Mouse (Mus musculus) frontal cortex, postnatal 25 days (tissue): Measurements from ENCODE around the gene Fitm1.
A peak's percentile ranks its signal among the peaks of the same experiment; 100 is the strongest.

Source experiments
- DNase-seq, 2 experiments: peaks; one replicate each; pipeline ENCODE4 v3.0.0; 2022; ENCODE audit warnings: low spot score in 2 of 2

Gene Fitm1

GRCm38 (mm10) chr14:55575302-55575701, at the start of gene Fitm1:
Fitm1 (plus strand) TSS chr14:55575617.
- no peak for DNase-seq

GRCm38 (mm10) chr14:55526674-55527073, 48.7 kb upstream of the Fitm1 start:
- DNase-seq: no peak

- no peak for DNase-seq
These were observed 47.5 kb upstream of the Fitm1 start for GRCm38 (mm10) chr14:55527940-55528339.

GRCm38 (mm10) chr14:55536116-55536745, 39.2 kb upstream of the Fitm1 start:
- DNase-seq: no peak

- DNase-seq: peak; percentile 45 to 60
These were observed 35.2 kb upstream of the Fitm1 start, which contains the start of gene Pck2 for GRCm38 (mm10) chr14:55540067-55540786. Pck2 (plus strand) TSS chr14:55540266.

GRCm38 (mm10) chr14:55540787-55541321, 34.6 kb upstream of the Fitm1 start:
- DNase-seq: peak; percentile 49 to 63

GRCm38 (mm10) chr14:55542268-55542667, 33.1 kb upstream of the Fitm1 start:
- DNase-seq: no peak

GRCm38 (mm10) chr14:55544334-55544733, 31.1 kb upstream of the Fitm1 start:
- no peak for DNase-seq

GRCm38 (mm10) chr14:55550191-55550590, 25.2 kb upstream of the Fitm1 start:
- DNase-seq: no peak

GRCm38 (mm10) chr14:55551347-55551746, 24.1 kb upstream of the Fitm1 start:
- DNase-seq: no peak

GRCm38 (mm10) chr14:55551794-55552193, 23.6 kb upstream of the Fitm1 start:
- DNase-seq: no peak

- no peak for DNase-seq
These were observed 20.8 kb upstream of the Fitm1 start for GRCm38 (mm10) chr14:55554635-55555034.

GRCm38 (mm10) chr14:55555788-55556187, 19.6 kb upstream of the Fitm1 start:
- no peak for DNase-seq

GRCm38 (mm10) chr14:55557003-55557402, 18.4 kb upstream of the Fitm1 start:
- peak; percentile 36 to 44 for DNase-seq

- DNase-seq: no peak
These were observed 17.8 kb upstream of the Fitm1 start for GRCm38 (mm10) chr14:55557587-55557986.

GRCm38 (mm10) chr14:55558740-55559448, 16.5 kb upstream of the Fitm1 start:
- DNase-seq: no peak

GRCm38 (mm10) chr14:55559799-55560201, 15.6 kb upstream of the Fitm1 start, which contains the start of gene Dcaf11:
Dcaf11 (plus strand) TSS chr14:55560006.
- DNase-seq: peak; percentile 70 to 80

- DNase-seq: peak; percentile 96
These were observed 15.0 kb upstream of the Fitm1 start, which contains the start of gene A730061H03Rik for GRCm38 (mm10) chr14:55560202-55561073. A730061H03Rik (minus strand) TSS chr14:55560406.

- DNase-seq: no peak
These were observed 13.6 kb upstream of the Fitm1 start for GRCm38 (mm10) chr14:55561860-55562259.

- DNase-seq: no peak
These were observed 12.2 kb upstream of the Fitm1 start for GRCm38 (mm10) chr14:55563249-55563648.

GRCm38 (mm10) chr14:55565748-55566147, 9.7 kb upstream of the Fitm1 start:
- DNase-seq: no peak
